Mouse (Mus musculus) kidney, adult 2 months (tissue): ENCODE measurements at regions not wholly inside any gene's neighbourhood (a gene's known extent, or its start where the extent isn't known, plus 50 kb on each side); places are given as distances from the start of the nearest gene placed in this dataset.
"Not testable (repeated sequence)": the region's sequence is repeated elsewhere in the genome, so short reads cannot be mapped to it uniquely, and the experiment has no call there.

Experiments used
- CTCF ChIP-seq: fragments of 200-500 bp; conservative IDR thresholded peaks from 2 replicates; pipeline ENCODE4 v1.5.1; 2011; ENCODE audit warnings: low read depth, mild to moderate bottlenecking, control low read depth, low read length, moderate library complexity, mixed read lengths; ENCODE audit not compliant: insufficient read depth, insufficient read length
- POLR2A ChIP-seq: fragments of 200-500 bp; IDR thresholded peaks from one replicate; pipeline ENCODE4 v1.6.1; 2011; ENCODE audit warnings: low read depth, low read length, control low read depth

- not testable (repeated sequence) for TF ChIP-seq CTCF, POLR2A
Measured at GRCm38 (mm10) chr6:3291983-3292382, 107.4 kb downstream of the Samd9l start.
